Mouse (Mus musculus): ENCODE data around the gene Atxn2l. TPM values are rescaled to one million over a fixed set of nuclear protein-coding genes. Genes with fewer than 3 reads are reported as not detected.

Gene Atxn2l
- total RNA-seq, 1 experiment from 2014 or later, result 40.2 TPM

- ATAC-seq (replicated peaks in 1 of 2; ENCODE audit: insufficient read depth in 1 of 2, low FRiP score in 2 of 2, low TSS enrichment in 1 of 2, low read depth in 1 of 2, poor library complexity in 2 of 2, severe bottlenecking in 2 of 2), result no peak
Measured at GRCm38 (mm10) chr7:126452244-126452643, 51.0 kb downstream of the Atxn2l start.

- no peak for ATAC-seq (replicated peaks in 1 of 2; ENCODE audit: insufficient read depth in 1 of 2, low FRiP score in 2 of 2, low TSS enrichment in 1 of 2, low read depth in 1 of 2, poor library complexity in 2 of 2, severe bottlenecking in 2 of 2)
Measured at GRCm38 (mm10) chr7:126450641-126451040, 52.6 kb downstream of the Atxn2l start.

- no peak for ATAC-seq (replicated peaks in 1 of 2; ENCODE audit: insufficient read depth in 1 of 2, low FRiP score in 2 of 2, low TSS enrichment in 1 of 2, low read depth in 1 of 2, poor library complexity in 2 of 2, severe bottlenecking in 2 of 2)
Measured at GRCm38 (mm10) chr7:126449991-126450390, 53.2 kb downstream of the Atxn2l start.

- ATAC-seq (replicated peaks in 1 of 2; ENCODE audit: insufficient read depth in 1 of 2, low FRiP score in 2 of 2, low TSS enrichment in 1 of 2, low read depth in 1 of 2, poor library complexity in 2 of 2, severe bottlenecking in 2 of 2), result peak; percentile 29 to 66; a peak in 2 of 4 replicates
Measured at GRCm38 (mm10) chr7:126448481-126448880, 54.8 kb downstream of the Atxn2l start.

- no peak for ATAC-seq (replicated peaks in 1 of 2; ENCODE audit: insufficient read depth in 1 of 2, low FRiP score in 2 of 2, low TSS enrichment in 1 of 2, low read depth in 1 of 2, poor library complexity in 2 of 2, severe bottlenecking in 2 of 2)
Measured at GRCm38 (mm10) chr7:126446217-126446616, 57.0 kb downstream of the Atxn2l start.

GRCm38 (mm10) chr7:126445104-126445815 is 58.0 kb downstream of the Atxn2l start:
- ATAC-seq (replicated peaks in 1 of 2; ENCODE audit: insufficient read depth in 1 of 2, low FRiP score in 2 of 2, low TSS enrichment in 1 of 2, low read depth in 1 of 2, poor library complexity in 2 of 2, severe bottlenecking in 2 of 2), result no peak

- no peak for ATAC-seq (replicated peaks in 1 of 2; ENCODE audit: insufficient read depth in 1 of 2, low FRiP score in 2 of 2, low TSS enrichment in 1 of 2, low read depth in 1 of 2, poor library complexity in 2 of 2, severe bottlenecking in 2 of 2)
Measured at GRCm38 (mm10) chr7:126444536-126444935, 58.7 kb downstream of the Atxn2l start.

GRCm38 (mm10) chr7:126443997-126444396 is 59.2 kb downstream of the Atxn2l start:
- no peak for ATAC-seq (replicated peaks in 1 of 2; ENCODE audit: insufficient read depth in 1 of 2, low FRiP score in 2 of 2, low TSS enrichment in 1 of 2, low read depth in 1 of 2, poor library complexity in 2 of 2, severe bottlenecking in 2 of 2)

Other genes starting within 250 kb of the Atxn2l start
- gene Sbk1, start 230.8 kb downstream of the Atxn2l start, total RNA-seq (2017), result 3.8 and 5.4 TPM in 2 replicates
- gene Lat, start 133.9 kb downstream of the Atxn2l start, total RNA-seq (2017), result 31.5 and 51.5 TPM in 2 replicates
- gene Spns1, start 126.0 kb downstream of the Atxn2l start, total RNA-seq (2017), result 8.6 and 11.3 TPM in 2 replicates
- 13.6 and 14.4 TPM in 2 replicates for gene Nfatc2ip, start 106.7 kb downstream of the Atxn2l start, total RNA-seq (2017)
- not detected in 2 replicates for gene Cd19, start 88.5 kb downstream of the Atxn2l start, total RNA-seq (2017)
- 33.8 and 36.4 TPM in 2 replicates for gene Rabep2, start 74.7 kb downstream of the Atxn2l start, total RNA-seq (2017)
- 0.30 TPM in 1 of 2 replicates, not detected in the other for gene Atp2a1, start 40.3 kb downstream of the Atxn2l start, total RNA-seq (2017)
- gene Sh2b1, start 28.0 kb downstream of the Atxn2l start, total RNA-seq (2017), result 15.3 and 20.9 TPM in 2 replicates
- gene Tufm, start 16.1 kb downstream of the Atxn2l start, total RNA-seq (2017), result 48.1 and 99.2 TPM in 2 replicates
- 187 and 207 TPM in 2 replicates for gene Eif3c, start 63.0 kb upstream of the Atxn2l start, total RNA-seq (2017)
- 24.8 and 26.0 TPM in 2 replicates for gene Apobr, start 81.5 kb upstream of the Atxn2l start, total RNA-seq (2017)
- 26.1 and 57.4 TPM in 2 replicates for gene Cln3, start 82.4 kb upstream of the Atxn2l start, total RNA-seq (2017)
- 3.2 and 3.6 TPM in 2 replicates for gene Il27, start 91.5 kb upstream of the Atxn2l start, total RNA-seq (2017)
- gene Nupr1, start 127.4 kb upstream of the Atxn2l start, total RNA-seq (2017), result 6.2 and 6.6 TPM in 2 replicates
- gene Sgf29, start 145.9 kb upstream of the Atxn2l start, total RNA-seq (2017), result 33.2 and 46.9 TPM in 2 replicates
- 8.2 and 17.1 TPM in 2 replicates for gene Sult1a1, start 173.0 kb upstream of the Atxn2l start, total RNA-seq (2017)
- 73.1 and 88.6 TPM in 2 replicates for gene Bola2, start 192.0 kb upstream of the Atxn2l start, total RNA-seq (2017)
- gene Slx1b, start 192.3 kb upstream of the Atxn2l start, total RNA-seq (2017), result 4.1 and 6.3 TPM in 2 replicates
- 352 and 456 TPM in 2 replicates for gene Coro1a, start 204.3 kb upstream of the Atxn2l start, total RNA-seq (2017)

Measured in hematopoietic stem cell, adult 5-6 weeks (primary cell).